Mouse (Mus musculus) right cerebral cortex, adult 18-20 months (tissue): ENCODE measurements around the gene Tmem50a.
A peak's percentile ranks its signal among the peaks of the same experiment; 100 is the strongest.
"Not testable (repeated sequence)": the region's sequence is repeated elsewhere in the genome, so short reads cannot be mapped to it uniquely, and the experiment has no call there.

Experiments
- DNase-seq: peaks from one replicate; pipeline ENCODE4 v3.0.0; 2022; ENCODE audit warnings: mixed read lengths

Gene Tmem50a

GRCm38 (mm10) chr4:134922925-134923244 is 8.1 kb upstream of the Tmem50a start:
- peak; percentile 59 for DNase-seq

- DNase-seq: no peak
These were observed 7.5 kb upstream of the Tmem50a start for GRCm38 (mm10) chr4:134922111-134922924.

- no peak for DNase-seq
These were observed 6.9 kb upstream of the Tmem50a start for GRCm38 (mm10) chr4:134921703-134922102.

- DNase-seq: no peak
These were observed 5.8 kb upstream of the Tmem50a start for GRCm38 (mm10) chr4:134920631-134921030.

- no peak for DNase-seq
These were observed 5.1 kb upstream of the Tmem50a start for GRCm38 (mm10) chr4:134919733-134920540.

GRCm38 (mm10) chr4:134918381-134918780 is 3.6 kb upstream of the Tmem50a start:
- DNase-seq: no peak

GRCm38 (mm10) chr4:134917194-134917593 is 2.4 kb upstream of the Tmem50a start:
- no peak for DNase-seq

- peak; percentile 36 for DNase-seq
These were observed 613 bp upstream of the Tmem50a start for GRCm38 (mm10) chr4:134915223-134916050.

- no peak for DNase-seq
These were observed 531 bp downstream of the Tmem50a start for GRCm38 (mm10) chr4:134914122-134914863.

- peak; percentile 48 for DNase-seq
These were observed 1.4 kb downstream of the Tmem50a start for GRCm38 (mm10) chr4:134913413-134913812.

- not testable (repeated sequence) for DNase-seq
These were observed 3.4 kb downstream of the Tmem50a start for GRCm38 (mm10) chr4:134911406-134911805.

GRCm38 (mm10) chr4:134903046-134903445 is 11.8 kb downstream of the Tmem50a start:
- DNase-seq: no peak

GRCm38 (mm10) chr4:134901126-134901525 is 13.7 kb downstream of the Tmem50a start:
- no peak for DNase-seq

GRCm38 (mm10) chr4:134897256-134897655 is 17.6 kb downstream of the Tmem50a start:
- no peak for DNase-seq

GRCm38 (mm10) chr4:134892096-134892495 is 22.7 kb downstream of the Tmem50a start:
- peak; percentile 45 for DNase-seq

- DNase-seq: peak; percentile 23
These were observed 30.5 kb downstream of the Tmem50a start for GRCm38 (mm10) chr4:134884364-134884763.

GRCm38 (mm10) chr4:134883808-134884207 is 31.0 kb downstream of the Tmem50a start:
- DNase-seq: no peak

GRCm38 (mm10) chr4:134883266-134883665 is 31.6 kb downstream of the Tmem50a start:
- DNase-seq: peak; percentile 17

GRCm38 (mm10) chr4:134880041-134880440 is 34.8 kb downstream of the Tmem50a start:
- DNase-seq: no peak

GRCm38 (mm10) chr4:134879410-134879981 is 35.3 kb downstream of the Tmem50a start:
- peak; percentile 54 for DNase-seq

GRCm38 (mm10) chr4:134876171-134876570 is 38.7 kb downstream of the Tmem50a start:
- no peak for DNase-seq

- DNase-seq: no peak
These were observed 42.9 kb downstream of the Tmem50a start for GRCm38 (mm10) chr4:134871950-134872349.
